Mouse (Mus musculus): ENCODE data around the gene Tbc1d1.

DNA sequence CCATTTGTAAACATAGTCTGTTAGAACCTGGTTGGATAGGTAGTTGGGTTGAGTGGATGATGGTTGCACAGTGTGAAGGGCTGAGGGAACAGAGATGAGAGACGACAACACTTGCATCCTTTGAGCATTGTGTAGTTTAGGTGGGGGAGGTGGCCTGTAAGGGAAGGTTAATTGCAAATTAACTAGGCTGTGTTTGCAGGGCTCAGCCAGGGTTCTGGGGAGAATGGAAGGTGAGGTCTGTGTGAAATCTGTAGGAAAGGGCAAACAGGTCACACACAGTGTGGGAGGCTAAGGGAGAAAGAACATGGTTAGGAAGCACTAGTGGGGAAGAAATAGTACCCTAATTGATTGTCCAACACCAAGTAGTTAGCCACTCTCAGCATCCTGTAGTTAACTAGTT lies 81.2 kb downstream of the Tbc1d1 start:
- TF ChIP-seq CTCF (conservative IDR thresholded peaks at IDR 0.05 in 1 of 2, IDR thresholded peaks at IDR 0.05 in 1 of 2; ENCODE audit: low read depth in 2 of 2, low read length in 2 of 2) (no peak), E2F4 (IDR thresholded peaks at IDR 0.05; ENCODE audit: insufficient replicate concordance, low read depth, low read length) (no peak), POLR2A (IDR thresholded peaks at IDR 0.05; ENCODE audit: low read depth, low read length) (no peak), USF2 (conservative IDR thresholded peaks at IDR 0.05; ENCODE audit: low read depth, low read length) (no peak), NRF1 (IDR thresholded peaks at IDR 0.05; ENCODE audit: low read depth, low read length) (no peak), CHD2 (IDR thresholded peaks at IDR 0.05; ENCODE audit: low read length) (no peak), ZNF384 (IDR thresholded peaks at IDR 0.05; ENCODE audit: low read depth, low read length) (no peak), MAX (IDR thresholded peaks at IDR 0.05; ENCODE audit: low read length) (no peak), MAFK (IDR thresholded peaks at IDR 0.05; ENCODE audit: insufficient replicate concordance, low read length) (no peak), GABPA (IDR thresholded peaks at IDR 0.05; ENCODE audit: insufficient replicate concordance, low read depth, low read length) (no peak)
